Mouse (Mus musculus) ES-E14 (cell line): ENCODE data around the gene Anxa8. TPM values are rescaled to one million over a fixed set of nuclear protein-coding genes. Genes with fewer than 3 reads are reported as not detected.

Source experiments
- DNase-seq: peaks from one replicate; pipeline ENCODE4 v3.0.0-alpha.2; 2013; ENCODE audit warnings: low read depth, low spot score
- H3K27ac ChIP-seq: 2 replicates; pipeline ENCODE4 v1.5.1; 2012; ENCODE audit warnings: low read depth, mild to moderate bottlenecking, low read length, moderate library complexity, mixed read lengths; ENCODE audit not compliant: poor library complexity, insufficient read depth, severe bottlenecking
- H3K36me3 ChIP-seq: 2 replicates; pipeline ENCODE4 v1.6.1; 2012; ENCODE audit warnings: mild to moderate bottlenecking, low read length, moderate library complexity, mixed read lengths; ENCODE audit not compliant: control insufficient read depth, poor library complexity, insufficient read depth, severe bottlenecking
- H3K4me1 ChIP-seq, 2 experiments: fragments of 150-350 bp in 1 of 2; sonication (generic) in 1 of 2; 2 replicates each; pipeline ENCODE4 v1.6.1; 2012; ENCODE audit warnings: low read length in 2 of 2, mild to moderate bottlenecking in 1 of 2, mixed read lengths in 1 of 2; ENCODE audit not compliant: control insufficient read depth in 2 of 2, insufficient read depth in 2 of 2, poor library complexity in 1 of 2
- H3K4me3 ChIP-seq, 2 experiments: fragments of 150-350 bp in 1 of 2; sonication (generic) in 1 of 2; 2 replicates each; pipeline ENCODE4 v1.5.1; 2012; ENCODE audit warnings: low read length in 2 of 2, low read depth in 1 of 2, mild to moderate bottlenecking in 1 of 2, mixed read lengths in 1 of 2; ENCODE audit not compliant: insufficient read depth in 1 of 2, poor library complexity in 1 of 2, severe bottlenecking in 1 of 2
- H3K9ac ChIP-seq: 2 replicates; pipeline ENCODE4 v1.6.1; 2012; ENCODE audit warnings: low read depth, mild to moderate bottlenecking, low read length, mixed read lengths; ENCODE audit not compliant: poor library complexity, insufficient read depth, severe bottlenecking
- H3K9me3 ChIP-seq: fragments of 150-350 bp; sonication (generic); 2 replicates; pipeline ENCODE4 v1.6.1; 2012; ENCODE audit warnings: low read depth, mild to moderate bottlenecking, low read length; ENCODE audit not compliant: control insufficient read depth, insufficient read depth
- CHD2 ChIP-seq: IDR thresholded peaks from 2 replicates; pipeline ENCODE4 v1.6.1; 2014; ENCODE audit warnings: mild to moderate bottlenecking, low read depth, low read length, inconsistent platforms
- HCFC1 ChIP-seq: IDR thresholded peaks from 2 replicates; pipeline ENCODE4 v1.6.1; 2012; ENCODE audit warnings: low read length, inconsistent platforms, borderline replicate concordance; ENCODE audit not compliant: insufficient read depth
- MAFK ChIP-seq: IDR thresholded peaks from 2 replicates; pipeline ENCODE4 v1.6.1; 2014; ENCODE audit warnings: mild to moderate bottlenecking, low read depth, low read length, inconsistent platforms; ENCODE audit not compliant: insufficient read depth
- ZC3H11A ChIP-seq: IDR thresholded peaks from 2 replicates; pipeline ENCODE4 v1.6.1; 2012; ENCODE audit warnings: low read depth, mild to moderate bottlenecking, inconsistent platforms, low read length, borderline replicate concordance
- ZNF384 ChIP-seq: IDR thresholded peaks from 2 replicates; pipeline ENCODE4 v1.6.1; 2012; ENCODE audit warnings: low read depth, low read length, inconsistent platforms
- in situ Hi-C, 2 experiments: fragments of 600-800 bp; cut with MboI; formaldehyde crosslinking; loops; one replicate each; pipeline ENCODE4 v1.15.1; 2025; ENCODE audit warnings: low sequenced_read_pairs in 2 of 2, inconsistent platforms in 1 of 2; ENCODE audit not compliant: unreplicated experiment in 2 of 2
- total RNA-seq: library from RNA; depleted of rRNA; stranded (reverse); fragments of 300-350 nt; gene quantifications from 2 replicates; pipeline ENCODE4 v1.2.3, GENCODE M21; 2012

The Anxa8 gene
- total RNA-seq, 1 experiment = 5.2 TPM

DNA sequence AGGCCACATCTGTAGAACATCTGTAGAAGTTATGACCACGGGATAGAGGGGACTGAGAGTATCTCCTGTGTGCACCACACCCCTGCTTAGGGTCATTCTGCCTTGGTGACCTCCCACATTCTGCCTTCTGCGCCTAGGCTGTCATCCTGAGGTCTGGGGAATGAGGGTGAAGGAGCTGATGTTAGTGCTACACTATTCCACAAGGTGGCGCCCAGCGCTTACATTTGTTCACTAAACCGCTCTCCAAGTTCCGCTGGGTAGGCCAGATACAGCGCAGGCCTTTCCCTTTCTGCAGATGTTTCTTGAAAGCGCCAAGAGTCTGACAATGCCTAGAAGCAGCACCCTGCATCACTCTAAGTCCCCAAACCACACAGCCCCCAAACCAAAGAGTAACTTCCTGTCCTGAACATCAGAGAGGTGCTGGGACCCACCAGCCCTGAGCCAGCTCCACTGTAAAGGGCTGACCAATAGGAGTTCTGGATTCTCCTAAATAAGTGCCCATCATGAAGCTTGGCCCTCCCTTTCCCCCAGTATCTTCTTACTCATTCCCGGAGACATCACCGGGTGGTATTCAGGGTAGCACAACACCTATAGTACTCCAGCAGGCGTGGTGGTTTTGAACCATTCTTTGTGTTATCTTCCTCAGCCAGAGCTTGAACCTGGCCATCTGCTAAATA, 5.3 kb upstream of the Anxa8 start:
- H3K9me3 ChIP-seq = no peaks in the 10 kb centered on the region
- TF ChIP-seq ZC3H11A (peak; percentile 91), MAFK (no peak), HCFC1 (no peak), ZNF384 (no peak)
- H3K27ac ChIP-seq = no peak overlapping the region
- H3K4me3 ChIP-seq = no peak overlapping the region
- in situ Hi-C loops = loop anchor here (10.0 to 25.0 kb wide), 4 partner anchors 314 to 707 kb away; partner anchors contain the start of gene Ldb3 (in 2 of the 2)
- peak; percentile 78 for DNase-seq
- no peaks in the 10 kb centered on the region; a peak in 1 of 4 replicates for H3K4me1 ChIP-seq
- no peaks in the 10 kb centered on the region for H3K36me3 ChIP-seq
- no peak overlapping the region for H3K9ac ChIP-seq

DNA sequence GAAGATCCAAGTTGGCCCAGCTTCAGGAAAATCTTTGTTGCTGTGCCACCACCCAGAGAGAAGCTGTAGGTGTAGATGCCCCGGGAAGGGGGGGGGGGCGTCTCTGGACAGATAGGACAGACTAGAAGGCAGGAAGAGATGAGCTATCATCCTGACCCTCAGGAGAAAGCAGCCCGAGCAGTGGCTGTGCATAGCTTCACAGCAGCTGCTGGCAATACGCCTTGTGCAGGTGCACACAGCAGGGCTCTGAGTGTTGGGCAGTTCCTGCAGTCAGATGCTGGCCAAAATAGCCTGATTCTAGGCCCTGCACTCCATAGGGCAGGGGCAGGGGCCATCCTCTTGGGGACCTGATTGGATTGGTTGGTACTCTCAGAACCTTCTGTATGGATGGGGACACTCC, 1.0 kb downstream of the Anxa8 start:
- H3K9me3 ChIP-seq = no peaks in the 10 kb centered on the region
- H3K4me1 ChIP-seq = peaks cover 0 to 2% of the 10 kb centered on the region in 2 experiments; a peak in 1 of 4 replicates
- no peak for TF ChIP-seq ZNF384
- TF ChIP-seq HCFC1 = no peak
- no peak for TF ChIP-seq ZC3H11A
- no peak for TF ChIP-seq CHD2
- no peak for TF ChIP-seq MAFK
- in situ Hi-C loops = loop anchor here (10.0 to 25.0 kb wide), 4 partner anchors 308 to 700 kb away; partner anchors contain the start of gene Ldb3 (in 2 of the 2)
- H3K9ac ChIP-seq = no peak overlapping the region
- no peak for DNase-seq
- no peak overlapping the region for H3K4me3 ChIP-seq
- no peak overlapping the region for H3K27ac ChIP-seq
- H3K36me3 ChIP-seq = no peaks in the 10 kb centered on the region

DNA sequence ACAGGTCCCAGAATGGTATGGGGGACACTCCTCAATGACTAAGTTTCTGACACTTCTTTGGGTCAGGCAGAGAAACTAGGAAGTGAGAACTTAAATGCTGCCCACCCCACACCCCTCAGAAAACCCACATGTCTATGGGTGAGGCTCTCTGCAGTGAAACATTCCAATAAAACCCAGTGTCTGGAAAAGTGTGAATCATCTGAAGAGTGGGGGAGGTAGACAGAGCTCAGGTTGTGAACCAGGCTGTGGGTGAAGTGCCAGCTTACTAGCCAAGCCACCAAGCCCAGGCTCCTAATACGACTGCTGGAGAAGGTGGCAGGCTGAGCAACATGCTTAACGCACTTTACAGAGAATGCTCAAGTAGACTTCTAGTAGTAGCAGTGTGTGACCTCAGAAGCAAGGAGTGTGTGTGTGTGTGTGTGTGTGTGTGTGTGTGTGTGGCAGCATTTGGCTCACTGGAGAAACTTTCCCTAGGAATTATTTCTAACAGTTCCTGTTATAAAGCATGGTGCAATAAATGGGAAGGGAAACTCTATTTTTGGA, 2.1 kb downstream of the Anxa8 start:
- Histone ChIP-seq H3K9ac (no peak overlapping the region), H3K36me3 (no peaks in the 10 kb centered on the region), H3K4me3 (no peak overlapping the region), H3K27ac (no peak overlapping the region), H3K9me3 (no peaks in the 10 kb centered on the region), H3K4me1 (peaks cover 0 to 2% of the 10 kb centered on the region in 2 experiments; a peak in 1 of 4 replicates)
- TF ChIP-seq CHD2 (no peak), ZC3H11A (no peak), HCFC1 (no peak), ZNF384 (no peak), MAFK (no peak)
- no peak for DNase-seq
- in situ Hi-C loops = loop anchor here (10.0 to 25.0 kb wide), 4 partner anchors 307 to 699 kb away; partner anchors contain the start of gene Ldb3 (in 2 of the 2)

DNA sequence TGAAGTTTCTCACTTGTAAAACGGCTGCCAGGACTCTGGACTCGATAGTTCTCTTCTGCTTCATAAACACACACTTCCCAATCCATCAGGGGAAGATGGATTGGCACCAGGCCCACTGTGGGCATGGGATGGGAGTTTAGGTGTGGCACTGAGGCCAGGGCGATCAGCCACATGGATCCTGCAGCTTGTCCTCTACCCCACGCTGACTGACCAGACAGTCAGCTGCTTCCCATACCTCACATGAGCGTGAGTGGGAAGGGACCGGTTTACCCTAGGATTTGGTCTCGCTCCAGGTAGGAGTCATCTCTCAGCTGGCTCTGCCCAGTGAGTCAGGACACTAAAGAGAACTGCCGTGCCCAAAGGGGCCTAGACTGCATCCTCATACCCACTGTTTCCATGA, 4.0 kb downstream of the Anxa8 start:
- Histone ChIP-seq H3K9me3 (no peaks in the 10 kb centered on the region), H3K9ac (no peak overlapping the region), H3K27ac (no peak overlapping the region), H3K4me1 (peaks cover 0 to 2% of the 10 kb centered on the region in 2 experiments; a peak in 1 of 4 replicates), H3K4me3 (no peak overlapping the region), H3K36me3 (no peaks in the 10 kb centered on the region)
- no peak for DNase-seq
- in situ Hi-C loops = loop anchor here (10.0 to 25.0 kb wide), 4 partner anchors 305 to 698 kb away; partner anchors contain the start of gene Ldb3 (in 2 of the 2)
- TF ChIP-seq ZNF384 (no peak), CHD2 (no peak), HCFC1 (no peak), MAFK (no peak), ZC3H11A (no peak)

DNA sequence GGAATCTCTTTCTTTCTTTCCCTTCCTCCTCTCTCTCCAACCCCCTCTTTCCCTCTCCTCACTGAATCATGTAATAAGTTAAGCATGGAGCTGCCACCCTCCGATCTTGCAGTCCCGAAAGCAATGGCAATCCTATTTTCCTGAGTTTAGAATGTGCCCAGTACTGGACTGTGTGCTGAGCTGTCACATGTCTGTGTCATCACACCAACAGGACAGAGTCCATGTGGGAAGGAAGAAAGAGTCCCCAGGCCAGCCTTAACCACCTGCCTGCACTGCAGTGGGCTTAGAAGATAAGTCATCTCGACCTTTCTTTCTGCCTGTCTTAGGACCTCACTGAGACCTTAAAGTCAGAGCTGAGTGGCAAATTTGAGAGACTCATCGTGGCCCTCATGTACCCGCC, 5.7 kb downstream of the Anxa8 start:
- in situ Hi-C loops = loop anchor here (25.0 kb wide), 3 partner anchors 321 to 696 kb away; partner anchors contain the start of gene Ldb3 (in 2 of the 2)
- Histone ChIP-seq H3K36me3 (no peaks in the 10 kb centered on the region), H3K27ac (no peak overlapping the region), H3K4me1 (no peaks in the 10 kb centered on the region), H3K9me3 (no peaks in the 10 kb centered on the region), H3K9ac (no peak overlapping the region), H3K4me3 (no peak overlapping the region)
- TF ChIP-seq MAFK (no peak), ZC3H11A (no peak), CHD2 (no peak), HCFC1 (no peak)
- DNase-seq = no peak
